Mouse (Mus musculus) cerebellum, adult 2 months (tissue): ENCODE results near the gene Egflam.

Source experiments
- CTCF ChIP-seq: fragments of 200-500 bp; IDR thresholded peaks from 2 replicates; pipeline ENCODE4 v1.5.1; 2011; ENCODE audit warnings: low read depth, mild to moderate bottlenecking, control low read depth, low read length, moderate library complexity, borderline replicate concordance; ENCODE audit not compliant: insufficient read depth
- POLR2A ChIP-seq: fragments of 200-500 bp; IDR thresholded peaks from 2 replicates; pipeline ENCODE4 v1.6.1; 2011; ENCODE audit warnings: low read length, control low read depth, borderline replicate concordance; ENCODE audit not compliant: insufficient read depth

- TF ChIP-seq CTCF (no peak), POLR2A (no peak)
Measured at GRCm38 (mm10) chr15:7334517-7335298, 63.5 kb downstream of the Egflam start.
